ENCODE assay signal across 25 mouse cellular contexts in genomic region chr6:66068874-66069273, GRCm38 (mm10).
DNase-seq lines count a peak whose midpoint lies in the region; ATAC-seq lines count a peak whose summit lies in the region.
"Had no signal": no experiment of that assay in that cellular context is flagged by ENCODE, and none has a peak within 500 bp of the region (broad histone marks: within the 10 kb centered on the region; RNA-seq: fewer than 3 reads in every experiment).

No protein-coding gene starts in this region.

- H3K9ac ChIP-seq in embryonic facial prominence, embryonic 14.5 days (ENCODE audit: low read depth, low read length): no peak overlapping the region
- H3K9ac ChIP-seq in liver, embryonic 12.5 days: no peak overlapping the region
- H3K9ac ChIP-seq: forebrain, embryonic 12.5 days; heart, embryonic 13.5 days; kidney, embryonic 15.5 days; limb, embryonic 15.5 days had no signal

- no peaks in the 10 kb centered on the region for H3K4me1 ChIP-seq in embryonic facial prominence, embryonic 14.5 days (ENCODE audit: control insufficient read depth, insufficient read depth, low read length)
- H3K4me1 ChIP-seq in embryonic facial prominence, embryonic 10.5 days: no peaks in the 10 kb centered on the region
- peaks cover 6% of the 10 kb centered on the region; the same call in 1 of the 2 replicates for H3K4me1 ChIP-seq in liver, embryonic 12.5 days
- H3K4me1 ChIP-seq: forebrain, embryonic 12.5 days; heart, embryonic 13.5 days; kidney, embryonic 15.5 days; limb, embryonic 15.5 days; megakaryocyte, embryonic 14.5 days had no signal

- no peak overlapping the region for H3K4me3 ChIP-seq in embryonic facial prominence, embryonic 14.5 days (ENCODE audit: low read depth, low read length)
- no peak overlapping the region for H3K4me3 ChIP-seq in embryonic facial prominence, embryonic 10.5 days
- no peak overlapping the region for H3K4me3 ChIP-seq in liver, embryonic 12.5 days
- H3K4me3 ChIP-seq: forebrain, embryonic 12.5 days; gastrocnemius, adult 2 months; heart, embryonic 13.5 days; kidney, embryonic 15.5 days; limb, embryonic 15.5 days; megakaryocyte, embryonic 14.5 days had no signal

- no peak for ATAC-seq in embryonic facial prominence, embryonic 14.5 days (ENCODE audit: low read depth)
- ATAC-seq in liver, embryonic 12.5 days: peak; percentile 70; the same call in 1 of the 2 replicates
- ATAC-seq in megakaryocyte-erythroid progenitor cell, adult 5-6 weeks (replicated peaks; ENCODE audit: low FRiP score, low TSS enrichment, poor library complexity, severe bottlenecking): peak; percentile 97
- ATAC-seq: activated CD4-positive, CD25-positive, alpha-beta regulatory T cell, adult 4 months; hindbrain, embryonic 16.5 days; intestine, embryonic 16.5 days; lung, postnatal 0 days; midbrain, embryonic 16.5 days; Patski had no signal

- peak; percentile 14 for DNase-seq in embryonic facial prominence, embryonic 14.5 days (ENCODE audit: low spot score)
- no peak for DNase-seq in embryonic facial prominence, embryonic 10.5 days (ENCODE audit: low spot score)
- DNase-seq in c-Kit-positive CD71-negative TER-119-negative erythroid progenitor cells, embryonic 14.5 days (ENCODE audit: low read depth): peak; percentile 9
- DNase-seq in urinary bladder, adult 18-20 months (ENCODE audit: low spot score in 2 of 2): no peak
- no peak for DNase-seq in left cerebral cortex, postnatal 4 days
- DNase-seq in retina, embryonic 14.5 days (ENCODE audit: low spot score): no peak
- DNase-seq: adrenal gland, postnatal 10 days; cerebellum, adult 11-12 months; cerebellum, postnatal 14 days; gastrocnemius, adult 2 months; heart, postnatal 36 days; kidney, postnatal 4 days had no signal

- WGBS in embryonic facial prominence, embryonic 14.5 days: 84% methylated on average over 2 of the region's 2 CpGs
- WGBS in embryonic facial prominence, embryonic 10.5 days: 78% methylated on average over 2 of the region's 2 CpGs
- WGBS in liver, embryonic 12.5 days (ENCODE audit: insufficient replicate concordance): 51% methylated on average over 2 of the region's 2 CpGs

- H3K36me3 ChIP-seq in embryonic facial prominence, embryonic 14.5 days (ENCODE audit: control insufficient read depth, insufficient read depth, low read length): no peaks in the 10 kb centered on the region
- no peaks in the 10 kb centered on the region for H3K36me3 ChIP-seq in embryonic facial prominence, embryonic 10.5 days (replicated peaks)
- H3K36me3 ChIP-seq in liver, embryonic 12.5 days: no peaks in the 10 kb centered on the region
- H3K36me3 ChIP-seq: forebrain, embryonic 12.5 days; heart, embryonic 13.5 days; kidney, embryonic 15.5 days; limb, embryonic 15.5 days had no signal

- no peaks in the 10 kb centered on the region for H3K9me3 ChIP-seq in embryonic facial prominence, embryonic 14.5 days (ENCODE audit: control insufficient read depth, low read length)
- no peaks in the 10 kb centered on the region for H3K9me3 ChIP-seq in embryonic facial prominence, embryonic 10.5 days
- no peaks in the 10 kb centered on the region for H3K9me3 ChIP-seq in liver, embryonic 12.5 days (replicated peaks)
- H3K9me3 ChIP-seq: forebrain, embryonic 12.5 days; heart, embryonic 13.5 days; kidney, embryonic 15.5 days; limb, embryonic 15.5 days; megakaryocyte, embryonic 14.5 days had no signal

- no peak overlapping the region for H3K4me2 ChIP-seq in embryonic facial prominence, embryonic 14.5 days (ENCODE audit: low read depth, low read length)
- H3K4me2 ChIP-seq in liver, embryonic 12.5 days: no peak overlapping the region
- H3K4me2 ChIP-seq: forebrain, embryonic 12.5 days; heart, embryonic 13.5 days; kidney, embryonic 15.5 days; limb, embryonic 15.5 days had no signal

- no peaks in the 10 kb centered on the region for H3K27me3 ChIP-seq in embryonic facial prominence, embryonic 14.5 days (replicated peaks; ENCODE audit: control insufficient read depth, insufficient read depth, low read length)
- H3K27me3 ChIP-seq in embryonic facial prominence, embryonic 10.5 days (replicated peaks; ENCODE audit: low read depth, poor library complexity, severe bottlenecking): no peaks in the 10 kb centered on the region
- H3K27me3 ChIP-seq in liver, embryonic 12.5 days (replicated peaks): no peaks in the 10 kb centered on the region
- H3K27me3 ChIP-seq: forebrain, embryonic 12.5 days; heart, embryonic 13.5 days; kidney, embryonic 15.5 days; limb, embryonic 15.5 days; megakaryocyte, embryonic 14.5 days; Patski had no signal

- H3K27ac ChIP-seq in embryonic facial prominence, embryonic 14.5 days (replicated peaks; ENCODE audit: low read depth, low read length): no peak overlapping the region
- H3K27ac ChIP-seq in embryonic facial prominence, embryonic 10.5 days (replicated peaks): no peak overlapping the region
- H3K27ac ChIP-seq in liver, embryonic 12.5 days: no peak overlapping the region
- H3K27ac ChIP-seq: forebrain, embryonic 12.5 days; gastrocnemius, adult 2 months; heart, embryonic 13.5 days; kidney, embryonic 15.5 days; limb, embryonic 15.5 days had no signal

- intact Hi-C loops in left cerebral cortex, postnatal 4 days (cut with DNase I): no loop called here

Comparison
In these comparisons a context has a peak if more than half of its experiments do, and no peak if none do; other contexts are left out.
1. DNase-seq: peak in embryonic facial prominence, embryonic 14.5 days (single experiment) and c-Kit-positive CD71-negative TER-119-negative erythroid progenitor cells, embryonic 14.5 days (single experiment); none in embryonic facial prominence, embryonic 10.5 days (single experiment), urinary bladder, adult 18-20 months (0 of 2), left cerebral cortex, postnatal 4 days (single experiment) and retina, embryonic 14.5 days (single experiment).